Mouse (Mus musculus) neutrophil, adult 5-6 weeks (primary cell): ENCODE results near the gene Cd79a. TPM values are rescaled to one million over a fixed set of nuclear protein-coding genes. Genes with fewer than 3 reads are reported as not detected.
"Not testable (repeated sequence)": the region's sequence is repeated elsewhere in the genome, so short reads cannot be mapped to it uniquely, and the experiment has no call there.

ENCODE experiments used
- ATAC-seq: fragments of 151-379, 151-347 bp; 2 replicates; pipeline ENCODE4 v1.8.0; 2017; ENCODE audit warnings: mild to moderate bottlenecking, moderate TSS enrichment; ENCODE audit not compliant: insufficient number of reproducible peaks, poor library complexity, low FRiP score, severe bottlenecking; ENCODE audit errors: extremely low read depth
- total RNA-seq: library from RNA; stranded (forward); fragments of 200-1000 nt; gene quantifications from 2 replicates; pipeline ENCODE4 v1.2.3, GENCODE M21; 2017

Cd79a gene
- total RNA-seq, 1 experiment from 2014 or later: 482 TPM

GRCm38 (mm10) chr7:24884693-24885291, 12.4 kb upstream of the Cd79a start:
- no peak for ATAC-seq

- no peak for ATAC-seq
Measured at GRCm38 (mm10) chr7:24885468-24886307, 11.5 kb upstream of the Cd79a start.

GRCm38 (mm10) chr7:24886308-24886633, 10.9 kb upstream of the Cd79a start:
- no peak for ATAC-seq

GRCm38 (mm10) chr7:24887096-24887495, 10.1 kb upstream of the Cd79a start:
- ATAC-seq: no peak

- ATAC-seq: no peak
Measured at GRCm38 (mm10) chr7:24889431-24890220, 7.6 kb upstream of the Cd79a start.

- ATAC-seq: peak; percentile 88
Measured at GRCm38 (mm10) chr7:24890281-24891216, 6.6 kb upstream of the Cd79a start.

GRCm38 (mm10) chr7:24891241-24892124, 5.7 kb upstream of the Cd79a start:
- ATAC-seq: no peak

GRCm38 (mm10) chr7:24892125-24892583, 5.0 kb upstream of the Cd79a start:
- ATAC-seq: no peak

- not testable (repeated sequence) for ATAC-seq
Measured at GRCm38 (mm10) chr7:24895749-24896148, 1.4 kb upstream of the Cd79a start.

- no peak for ATAC-seq
Measured at GRCm38 (mm10) chr7:24896269-24896668, 912 bp upstream of the Cd79a start.

- no peak for ATAC-seq
Measured at GRCm38 (mm10) chr7:24897959-24898358, 778 bp downstream of the Cd79a start.

- ATAC-seq: no peak
Measured at GRCm38 (mm10) chr7:24901114-24901513, 3.9 kb downstream of the Cd79a start.

GRCm38 (mm10) chr7:24901842-24902241, 4.7 kb downstream of the Cd79a start:
- no peak for ATAC-seq

GRCm38 (mm10) chr7:24902264-24902629, 5.1 kb downstream of the Cd79a start:
- ATAC-seq: no peak

GRCm38 (mm10) chr7:24902630-24903443, 5.7 kb downstream of the Cd79a start, which contains the start of gene Arhgef1:
TSS of gene Arhgef1 (plus strand) at chr7:24902912.
- ATAC-seq: 0 out of 2 replicates have a peak, but pooled peaks have one; percentile 4

GRCm38 (mm10) chr7:24903444-24903825, 6.3 kb downstream of the Cd79a start:
- ATAC-seq: no peak

- peak; percentile 77 for ATAC-seq
Measured at GRCm38 (mm10) chr7:24904070-24904483, 6.9 kb downstream of the Cd79a start.
